Mouse (Mus musculus) midbrain, embryonic 10.5 days (tissue): Measurements from ENCODE around the gene Lsm14a. TPM values are rescaled to one million over a fixed set of nuclear protein-coding genes. Genes with fewer than 3 reads are reported as not detected.

Experiments used
- DNase-seq: peaks from one replicate; pipeline ENCODE4 v3.0.0-alpha.2; 2017; ENCODE audit warnings: low spot score
- H3K27ac ChIP-seq: fragments of 300-500 bp; sonication (generic); replicated peaks from 2 replicates; pipeline ENCODE4 v1.5.1; 2016; ENCODE audit warnings: mild to moderate bottlenecking
- H3K27me3 ChIP-seq: fragments of 300-500 bp; sonication (generic); 2 replicates; pipeline ENCODE4 v1.6.1; 2016; ENCODE audit warnings: low read depth, mild to moderate bottlenecking; ENCODE audit not compliant: poor library complexity, severe bottlenecking
- H3K36me3 ChIP-seq: fragments of 300-500 bp; sonication (generic); 2 replicates; pipeline ENCODE4 v1.6.1; 2016; ENCODE audit warnings: mild to moderate bottlenecking, moderate library complexity
- H3K4me1 ChIP-seq: fragments of 300-500 bp; sonication (generic); 2 replicates; pipeline ENCODE4 v1.6.1; 2016
- H3K4me3 ChIP-seq: fragments of 300-500 bp; sonication (generic); 2 replicates; pipeline ENCODE4 v1.5.1; 2016; ENCODE audit warnings: mild to moderate bottlenecking, moderate library complexity
- H3K9me3 ChIP-seq: fragments of 300-500 bp; sonication (generic); replicated peaks from 2 replicates; pipeline ENCODE4 v1.6.1; 2016; ENCODE audit warnings: mild to moderate bottlenecking
- WGBS: fragments of 180-500 bp; shearing (Covaris S2); methylation state at CpG from one replicate; pipeline ENCODE4 v1.1.7; 2016; 5-methylcytosine and 5-hydroxymethylcytosine counted together
- polyA plus RNA-seq: library from polyadenylated mRNA; unstranded; fragments of >200 nt; fragmentation: Nextera tagmentation; extraction: Ambion mirVana; gene quantifications from 2 replicates; pipeline ENCODE4 v1.2.1, GENCODE M21; 2016

Gene Lsm14a
- polyA plus RNA-seq, 1 experiment from 2014 or later, result 109 TPM

GRCm38 (mm10) chr7:34390834-34391155 is 2.3 kb downstream of the Lsm14a start:
- WGBS, result 85% methylated on average over 7 of the region's 7 CpGs
- H3K4me3 ChIP-seq, result peak overlapping the region; percentile 98
- no peak for DNase-seq

GRCm38 (mm10) chr7:34390111-34390833 is 2.8 kb downstream of the Lsm14a start:
- Histone ChIP-seq H3K4me1 (peaks cover 41% of the 10 kb centered on the region), H3K9me3 (no peaks in the 10 kb centered on the region), H3K4me3 (peak overlapping the region; percentile 98), H3K36me3 (peaks cover 10% of the 10 kb centered on the region), H3K27ac (peak overlapping the region; percentile 99), H3K27me3 (no peaks in the 10 kb centered on the region)
- WGBS, result 17% methylated on average over 18 of the region's 18 CpGs
- DNase-seq, result no peak

More at GRCm38 (mm10) chr7:34390834-34391155, 2.3 kb downstream of the Lsm14a start:
- H3K4me1 ChIP-seq, result peaks cover 36% of the 10 kb centered on the region
- peaks cover 8% of the 10 kb centered on the region for H3K36me3 ChIP-seq
- no peaks in the 10 kb centered on the region for H3K9me3 ChIP-seq
- H3K27me3 ChIP-seq, result no peaks in the 10 kb centered on the region
- peak overlapping the region; percentile 99; the same call in 1 of the 2 replicates for H3K27ac ChIP-seq

GRCm38 (mm10) chr7:34389277-34390085 is 3.6 kb downstream of the Lsm14a start:
- H3K27me3 ChIP-seq, result no peaks in the 10 kb centered on the region

GRCm38 (mm10) chr7:34388445-34389276 is 4.5 kb downstream of the Lsm14a start:
- WGBS, result under 1% methylated on average over 64 of the region's 64 CpGs
- no peaks in the 10 kb centered on the region for H3K27me3 ChIP-seq
- H3K4me1 ChIP-seq, result peaks cover 45% of the 10 kb centered on the region
- peak; percentile 64 for DNase-seq
- H3K27ac ChIP-seq, result peak overlapping the region; percentile 99
- peaks cover 19% of the 10 kb centered on the region for H3K36me3 ChIP-seq
- peak overlapping the region; percentile 98 for H3K4me3 ChIP-seq
- H3K9me3 ChIP-seq, result no peaks in the 10 kb centered on the region

More at GRCm38 (mm10) chr7:34389277-34390085, 3.6 kb downstream of the Lsm14a start:
- peak overlapping the region; percentile 98 for H3K4me3 ChIP-seq
- no peaks in the 10 kb centered on the region for H3K9me3 ChIP-seq
- peaks cover 12% of the 10 kb centered on the region for H3K36me3 ChIP-seq
- WGBS, result under 1% methylated on average over 74 of the region's 100 CpGs
- DNase-seq, result peak; percentile 91
- peaks cover 41% of the 10 kb centered on the region for H3K4me1 ChIP-seq
- peak overlapping the region; percentile 99 for H3K27ac ChIP-seq

GRCm38 (mm10) chr7:34387784-34388444 is 5.2 kb downstream of the Lsm14a start:
- WGBS, result 10% methylated on average over 5 of the region's 5 CpGs
- Histone ChIP-seq H3K4me3 (peak overlapping the region; percentile 98), H3K9me3 (no peaks in the 10 kb centered on the region), H3K27me3 (no peaks in the 10 kb centered on the region), H3K27ac (peak overlapping the region; percentile 99), H3K36me3 (peaks cover 22% of the 10 kb centered on the region), H3K4me1 (peaks cover 47% of the 10 kb centered on the region)
- DNase-seq, result no peak

- H3K27me3 ChIP-seq, result no peaks in the 10 kb centered on the region
- H3K4me3 ChIP-seq, result no peak overlapping the region
- H3K4me1 ChIP-seq, result peaks cover 39% of the 10 kb centered on the region
- DNase-seq, result no peak
- H3K9me3 ChIP-seq, result no peaks in the 10 kb centered on the region
- 87% methylated on average over 1 of the region's 1 CpGs for WGBS
- peaks cover 22% of the 10 kb centered on the region for H3K36me3 ChIP-seq
- H3K27ac ChIP-seq, result no peak overlapping the region
Observed at GRCm38 (mm10) chr7:34382803-34383202, 10.3 kb downstream of the Lsm14a start.

GRCm38 (mm10) chr7:34381733-34382132 is 11.4 kb downstream of the Lsm14a start:
- no peak overlapping the region for H3K27ac ChIP-seq
- DNase-seq, result no peak
- WGBS, result 90% methylated on average over 5 of the region's 5 CpGs
- peaks cover 18% of the 10 kb centered on the region for H3K36me3 ChIP-seq
- H3K27me3 ChIP-seq, result no peaks in the 10 kb centered on the region
- H3K9me3 ChIP-seq, result no peaks in the 10 kb centered on the region
- peaks cover 28% of the 10 kb centered on the region for H3K4me1 ChIP-seq
- H3K4me3 ChIP-seq, result no peak overlapping the region

- H3K27me3 ChIP-seq, result no peaks in the 10 kb centered on the region
- peaks cover 26% of the 10 kb centered on the region for H3K36me3 ChIP-seq
- no peaks in the 10 kb centered on the region for H3K9me3 ChIP-seq
- H3K4me3 ChIP-seq, result no peak overlapping the region
- WGBS, result 91% methylated on average over 3 of the region's 3 CpGs
- H3K27ac ChIP-seq, result no peak overlapping the region
- peaks cover 16% of the 10 kb centered on the region for H3K4me1 ChIP-seq
- DNase-seq, result no peak
Observed at GRCm38 (mm10) chr7:34380311-34380710, 12.8 kb downstream of the Lsm14a start.

- Histone ChIP-seq H3K4me3 (no peak overlapping the region), H3K36me3 (peaks cover 76% of the 10 kb centered on the region), H3K27ac (no peak overlapping the region), H3K4me1 (no peaks in the 10 kb centered on the region), H3K9me3 (no peaks in the 10 kb centered on the region), H3K27me3 (no peaks in the 10 kb centered on the region)
- 80% methylated on average over 1 of the region's 1 CpGs for WGBS
- DNase-seq, result no peak
Observed at GRCm38 (mm10) chr7:34373906-34374305, 19.2 kb downstream of the Lsm14a start.

- Histone ChIP-seq H3K9me3 (no peaks in the 10 kb centered on the region), H3K27me3 (no peaks in the 10 kb centered on the region), H3K4me1 (no peaks in the 10 kb centered on the region), H3K36me3 (peaks cover 90% of the 10 kb centered on the region), H3K27ac (no peak overlapping the region), H3K4me3 (no peak overlapping the region)
- WGBS, result 96% methylated on average over 4 of the region's 4 CpGs
- DNase-seq, result no peak
Observed at GRCm38 (mm10) chr7:34355629-34356028, 37.5 kb downstream of the Lsm14a start.

- DNase-seq, result no peak
- WGBS, result 92% methylated on average over 1 of the region's 1 CpGs
- peaks cover 98% of the 10 kb centered on the region for H3K36me3 ChIP-seq
Observed at GRCm38 (mm10) chr7:34351997-34352396, 41.1 kb downstream of the Lsm14a start.

GRCm38 (mm10) chr7:34350166-34350565 is 42.9 kb downstream of the Lsm14a start:
- Histone ChIP-seq H3K27me3 (no peaks in the 10 kb centered on the region), H3K4me1 (no peaks in the 10 kb centered on the region), H3K36me3 (peaks cover 100% of the 10 kb centered on the region), H3K9me3 (no peaks in the 10 kb centered on the region), H3K27ac (no peak overlapping the region), H3K4me3 (no peak overlapping the region)
- WGBS, result 95% methylated on average over 5 of the region's 5 CpGs
- DNase-seq, result no peak

More at GRCm38 (mm10) chr7:34351997-34352396, 41.1 kb downstream of the Lsm14a start:
- Histone ChIP-seq H3K27me3 (no peaks in the 10 kb centered on the region), H3K4me3 (no peak overlapping the region), H3K27ac (no peak overlapping the region), H3K4me1 (no peaks in the 10 kb centered on the region), H3K9me3 (no peaks in the 10 kb centered on the region)
